Mouse (Mus musculus) cerebellum, postnatal 4 days (tissue): Measurements from ENCODE around the gene Ceacam10.
"Not testable (repeated sequence)": the region's sequence is repeated elsewhere in the genome, so short reads cannot be mapped to it uniquely, and the experiment has no call there.

Source experiments
- DNase-seq, 2 experiments: peaks; one replicate each; pipeline ENCODE4 v3.0.0; 2022; ENCODE audit warnings: low spot score in 2 of 2, mixed read lengths in 1 of 2

Ceacam10 gene

DNA sequence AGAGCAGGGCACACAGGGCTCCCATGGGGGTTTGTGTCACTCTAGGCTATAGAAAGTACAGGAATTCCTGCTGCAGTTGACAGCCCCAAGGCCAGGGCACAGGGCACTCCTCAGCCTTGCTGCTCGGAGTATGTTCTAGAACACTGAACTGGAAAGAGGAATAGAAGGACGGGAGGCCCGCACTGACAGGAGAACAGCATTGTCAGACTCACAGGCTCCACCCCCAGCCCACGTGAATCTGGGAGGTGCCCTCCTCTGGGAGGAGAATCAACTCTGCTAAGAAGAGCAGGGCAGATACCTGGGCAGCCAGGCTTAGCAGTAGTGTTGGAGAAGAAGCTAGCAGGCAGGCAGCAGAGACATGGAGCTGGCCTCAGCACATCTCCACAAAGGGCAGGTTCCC, at the start of gene Ceacam10:
TSS of gene Ceacam10 (plus strand) at position 289 of the 400 bp plus-strand sequence.
- DNase-seq: not testable (repeated sequence)

DNA sequence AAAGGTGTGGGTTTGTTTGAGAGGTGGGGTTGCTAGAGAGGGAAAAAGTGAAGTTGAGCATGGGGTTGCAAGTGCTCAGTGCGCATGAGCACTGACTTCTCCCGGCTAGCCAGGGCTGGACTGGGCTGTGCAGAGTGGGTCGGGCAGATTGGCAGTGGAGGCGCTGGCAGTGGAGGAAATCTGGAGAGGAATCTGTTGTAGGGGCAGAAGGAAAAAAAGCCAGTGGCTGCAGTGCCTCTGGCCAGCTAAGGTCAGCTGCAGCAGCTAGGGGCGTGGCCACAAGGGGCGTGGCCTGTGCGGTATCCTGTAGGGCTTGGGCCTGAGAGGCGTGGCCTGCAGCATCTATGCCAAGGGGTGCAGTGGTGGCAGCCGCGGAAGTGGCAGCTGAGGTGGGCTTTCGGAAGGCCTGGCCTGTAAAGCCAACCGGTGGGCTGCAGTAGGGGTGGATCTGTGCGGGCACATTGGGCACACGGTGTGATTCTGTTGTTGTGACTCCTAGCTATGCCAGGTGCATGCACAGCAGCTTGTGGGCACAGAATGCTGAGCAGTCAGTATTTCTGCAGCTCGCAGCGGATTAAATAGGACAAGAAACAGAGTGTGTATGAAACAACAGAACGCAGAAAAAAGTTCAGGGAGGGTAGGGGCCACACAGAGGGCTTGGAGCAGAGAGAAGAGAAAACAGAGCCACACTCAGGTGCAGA, 40.9 kb upstream of the Ceacam10 start:
- DNase-seq: peak in 1 of 2 experiments; percentile 10

DNA sequence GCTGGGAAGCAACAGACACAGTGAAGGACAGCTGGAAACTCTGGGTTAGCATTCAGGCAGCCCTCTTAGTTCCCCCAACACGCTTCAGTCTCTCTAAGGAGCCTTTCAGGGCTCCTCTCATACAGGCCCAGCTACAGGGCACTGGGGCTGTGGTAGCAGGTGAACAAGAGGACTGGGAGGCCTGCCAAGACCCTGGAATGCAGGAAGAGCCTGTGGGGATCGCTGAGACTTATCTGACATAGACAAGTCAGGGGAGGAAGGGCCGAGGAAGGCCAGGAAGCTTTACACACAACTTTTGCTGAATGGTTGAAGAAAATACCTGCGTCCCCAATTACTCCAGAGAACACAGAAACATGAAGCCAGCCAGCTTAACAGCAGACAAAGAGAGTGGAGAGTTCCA, 26.3 kb upstream of the Ceacam10 start:
- DNase-seq: no peak

DNA sequence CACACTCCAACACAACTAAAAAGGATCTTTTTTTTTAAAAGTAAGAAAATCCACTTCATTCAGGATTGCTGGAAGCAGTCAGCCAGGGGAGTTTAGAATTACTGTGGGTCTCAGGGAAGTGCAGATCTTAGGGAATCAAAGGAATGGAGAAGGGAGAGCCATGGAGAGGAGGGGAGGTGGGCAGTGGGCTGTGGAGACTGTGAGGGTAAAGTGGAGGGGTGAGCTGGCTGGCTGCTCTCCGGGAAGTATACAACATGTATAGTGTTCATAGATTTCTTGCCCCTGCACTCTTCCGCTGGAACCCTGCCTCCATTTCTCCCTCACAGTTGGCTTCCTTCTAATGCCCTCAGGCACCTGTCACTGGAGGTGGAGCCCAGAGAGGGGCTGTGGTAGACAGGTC, 25.4 kb upstream of the Ceacam10 start:
- DNase-seq: no peak

DNA sequence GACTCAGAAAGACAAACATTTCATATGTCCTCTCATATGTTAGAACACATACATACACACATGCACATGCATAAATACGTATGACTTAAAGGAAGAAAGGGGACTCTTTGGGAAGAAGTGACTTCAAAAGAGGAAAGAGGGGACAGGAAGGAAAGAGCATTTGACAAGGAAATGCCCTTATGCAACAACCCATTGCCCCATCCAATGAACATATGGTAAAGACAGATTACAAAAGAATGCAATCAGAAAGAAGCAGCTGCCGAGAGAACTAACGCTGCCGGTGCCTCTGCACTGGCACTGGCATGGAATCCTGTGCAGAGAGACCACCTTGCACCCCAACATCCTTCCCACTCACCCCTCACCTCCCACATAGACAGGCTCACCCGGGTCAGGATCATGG, 23.5 kb upstream of the Ceacam10 start:
- no peak for DNase-seq

DNA sequence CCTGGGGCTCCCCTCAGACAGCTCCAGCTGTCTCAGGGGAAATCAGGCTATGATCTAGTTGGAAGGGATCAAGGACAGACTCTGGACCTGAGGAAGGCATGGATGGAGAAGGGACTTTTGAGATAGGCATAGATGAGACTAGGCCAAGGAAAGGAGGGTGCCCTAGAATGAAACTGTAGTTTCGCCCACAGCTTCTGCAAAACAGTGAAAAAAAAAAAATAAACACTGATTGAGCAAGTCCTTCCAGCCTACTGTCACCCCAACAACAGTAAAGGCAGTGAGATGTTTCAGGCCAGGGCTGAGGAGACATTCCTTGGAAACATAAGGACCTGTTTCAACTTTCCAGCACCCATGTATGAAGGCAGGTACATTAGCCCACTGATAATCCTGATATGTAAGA, 18.5 kb upstream of the Ceacam10 start:
- DNase-seq: no peak

DNA sequence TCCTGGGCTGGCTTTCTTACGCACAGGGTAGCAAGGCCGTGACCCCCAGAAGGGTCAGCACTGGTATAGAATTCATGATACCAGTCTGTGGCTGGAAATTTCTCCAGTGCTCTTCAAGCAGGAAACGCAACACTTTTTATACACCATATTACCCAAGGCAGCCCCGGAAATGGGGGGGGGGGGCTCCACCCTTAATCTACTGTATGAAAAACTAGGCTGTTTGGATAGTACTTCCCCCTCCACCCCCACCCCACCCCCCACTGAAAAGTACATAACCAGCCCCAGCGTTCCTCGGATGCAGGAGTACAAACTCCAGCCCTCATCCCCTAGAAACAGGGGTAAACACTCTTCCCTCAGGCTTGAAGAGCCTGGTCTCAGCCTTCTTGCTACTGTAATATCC, 16.8 kb upstream of the Ceacam10 start, which contains the start of gene Cd177:
TSS of gene Cd177 (minus strand) at position 101 of the 400 bp plus-strand sequence.
- DNase-seq: no peak

DNA sequence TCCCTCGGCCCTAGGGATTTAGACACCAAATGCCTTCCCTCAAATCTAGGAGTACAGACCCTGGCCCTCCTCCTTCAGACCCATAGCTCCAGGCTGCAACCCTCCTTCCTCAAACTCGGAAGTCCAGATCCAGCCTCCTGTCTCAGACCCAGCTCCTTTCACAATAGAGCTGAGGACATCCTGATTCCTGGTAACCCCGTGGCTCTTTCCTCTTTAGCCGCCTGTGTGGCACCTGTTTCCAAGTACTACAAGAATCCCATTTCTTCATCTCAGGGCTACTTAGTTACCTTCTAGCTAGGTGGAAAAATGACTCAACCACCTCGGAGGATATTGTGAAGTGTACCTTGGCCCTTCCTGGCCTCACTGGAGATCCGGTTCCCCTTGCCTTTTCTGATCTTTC, 15.8 kb upstream of the Ceacam10 start:
- no peak for DNase-seq

DNA sequence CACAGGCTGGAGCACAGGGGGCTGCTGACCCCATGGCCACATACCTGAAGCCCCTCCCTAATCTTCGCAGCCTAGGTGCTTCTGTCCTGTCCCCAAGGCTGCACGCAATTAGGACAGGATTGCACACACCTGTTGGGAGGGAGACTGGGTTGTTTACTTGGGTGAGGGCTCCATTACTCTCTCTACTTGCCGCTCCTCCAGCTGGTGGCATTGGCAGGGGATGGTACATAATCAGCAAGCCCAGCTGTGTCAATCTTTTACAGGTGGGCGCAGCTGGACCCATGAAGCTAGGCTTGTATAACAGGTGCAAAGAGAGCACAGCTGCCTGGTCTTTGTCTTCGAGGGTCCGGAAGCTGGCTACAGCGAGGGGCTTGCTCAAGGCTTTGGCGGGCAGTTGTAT, 14.4 kb upstream of the Ceacam10 start:
- DNase-seq: no peak

DNA sequence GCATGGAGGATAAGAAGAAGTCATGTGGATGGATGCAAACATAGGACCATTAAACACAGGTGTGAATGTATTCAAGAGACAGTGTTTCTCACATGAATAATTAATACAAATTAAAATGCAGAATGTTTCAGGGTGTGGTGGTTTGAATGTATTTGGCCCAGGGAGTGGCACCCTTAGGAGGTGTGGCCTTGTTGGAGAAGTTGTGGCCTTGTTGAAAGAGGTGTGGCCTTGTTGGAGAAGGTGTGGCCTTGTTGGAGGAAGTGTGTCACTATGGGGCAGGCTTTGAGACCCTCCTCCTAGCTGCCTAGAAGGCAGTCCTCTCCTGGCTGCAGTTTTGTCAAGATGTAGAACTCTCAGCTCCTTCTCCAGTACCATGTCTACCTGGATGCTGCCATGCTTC, 5.6 kb upstream of the Ceacam10 start:
- no peak for DNase-seq

DNA sequence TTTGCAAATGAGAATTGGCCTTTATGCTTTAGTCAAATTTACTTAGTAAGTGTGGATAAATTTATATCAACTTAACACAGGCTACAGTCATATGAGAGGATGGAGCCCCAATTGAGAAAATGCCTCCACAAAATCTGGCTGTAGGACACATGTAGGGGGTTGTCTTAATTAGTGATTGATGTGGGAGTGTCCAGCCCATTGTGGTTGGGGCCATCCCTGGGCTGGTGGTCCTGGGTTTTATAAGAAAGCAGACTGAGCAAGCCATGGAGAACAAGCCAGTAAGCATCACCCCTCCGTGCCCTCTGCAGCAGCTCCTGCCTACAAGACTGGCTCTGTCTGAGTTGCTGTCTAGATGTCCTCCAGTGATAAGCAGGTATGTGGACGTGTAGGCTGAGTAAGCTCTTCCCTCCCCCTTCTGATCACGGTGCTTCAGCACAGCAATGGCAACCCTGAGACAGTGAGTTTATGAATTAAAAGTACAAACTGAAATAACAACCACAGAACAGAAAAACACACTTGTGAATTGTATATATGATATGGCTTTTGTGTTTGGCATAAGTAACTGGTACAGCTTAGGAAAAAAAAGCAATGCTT, 3.0 kb upstream of the Ceacam10 start:
- no peak for DNase-seq

DNA sequence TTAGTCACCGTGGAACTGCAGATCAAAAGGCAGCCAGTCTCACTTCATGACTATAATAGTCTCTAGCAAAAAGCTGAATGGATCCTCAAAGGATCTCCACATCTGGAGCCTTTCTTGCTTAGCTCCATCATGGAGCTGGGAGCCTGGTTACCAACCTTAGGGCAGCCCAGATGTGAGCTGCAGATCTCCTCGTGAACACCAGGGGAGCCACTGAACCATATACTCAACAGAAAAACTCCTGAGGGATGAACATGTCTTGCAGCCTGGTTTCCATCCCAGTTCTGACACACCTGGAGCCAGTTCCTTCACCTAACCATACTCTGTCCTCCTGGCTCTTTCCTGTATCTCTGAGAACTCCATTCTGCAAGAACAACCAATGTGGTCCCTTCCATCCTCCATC, 861 bp upstream of the Ceacam10 start:
- DNase-seq: no peak

DNA sequence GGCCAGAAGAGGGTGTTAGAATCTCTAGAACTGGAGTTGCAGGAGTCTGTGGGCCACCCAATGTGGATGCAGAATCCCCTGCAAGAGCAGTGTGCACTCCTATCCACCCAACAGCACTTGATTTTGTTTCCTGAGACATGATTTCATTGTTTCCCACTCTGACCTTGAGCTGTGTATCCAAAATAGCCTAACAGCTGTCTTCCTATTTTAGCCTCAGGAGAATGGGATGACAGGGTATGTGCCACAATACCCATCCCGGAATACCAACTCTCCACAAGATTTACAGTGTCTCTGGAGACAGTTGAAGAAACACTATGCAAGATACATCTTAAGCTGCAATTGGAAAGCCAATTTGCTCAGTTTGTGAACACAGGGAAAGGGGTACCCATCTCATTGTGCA, 20.9 kb downstream of the Ceacam10 start:
- DNase-seq: no peak

DNA sequence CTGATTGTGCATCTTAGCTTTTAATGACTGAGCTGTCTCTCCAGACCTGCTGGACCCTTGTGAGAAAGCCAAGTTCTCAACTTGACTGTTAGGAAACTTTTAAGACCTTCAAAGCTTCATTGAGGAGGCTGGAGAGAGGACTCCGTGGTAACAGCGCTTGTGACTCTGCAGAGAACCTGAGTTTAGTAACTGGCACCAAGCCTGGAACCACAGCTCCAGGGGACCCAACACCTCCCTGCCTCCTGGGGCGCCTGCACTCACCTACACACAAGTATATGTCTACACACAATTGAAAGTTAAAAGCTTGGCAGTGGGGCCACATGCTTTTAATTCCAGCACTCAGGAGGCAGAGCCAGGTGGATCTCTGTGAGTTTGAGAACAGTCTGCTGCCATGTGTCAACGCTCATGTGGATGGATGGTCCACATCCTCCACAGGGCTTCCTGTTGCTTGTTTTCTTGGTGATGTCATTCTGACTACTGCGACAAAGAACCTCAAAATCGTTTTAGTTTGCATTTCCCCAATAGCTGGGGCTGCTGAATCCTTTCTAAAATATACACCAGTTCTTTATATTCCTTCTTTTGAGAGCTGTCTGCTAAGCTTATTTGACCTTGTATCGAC, 25.3 kb downstream of the Ceacam10 start:
- no peak for DNase-seq

DNA sequence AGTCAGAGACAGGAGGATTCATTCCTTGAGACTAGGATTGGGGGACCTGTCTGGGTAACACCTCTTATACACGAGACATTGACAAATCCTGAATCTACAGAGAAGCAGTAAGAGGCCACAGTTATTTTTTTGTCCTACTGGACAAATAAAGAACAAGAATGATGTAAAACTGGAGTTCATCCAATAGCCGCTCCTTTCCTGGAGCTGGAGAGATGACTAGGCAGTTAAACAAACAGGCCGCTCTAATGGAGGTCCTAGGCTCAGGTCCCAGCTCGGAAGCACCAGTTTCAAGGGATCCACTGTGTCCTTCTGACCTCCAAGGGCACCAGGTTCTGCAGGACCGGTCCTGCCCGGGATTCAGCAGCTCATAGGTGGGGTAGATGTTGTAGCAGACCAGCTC, 27.8 kb downstream of the Ceacam10 start:
- no peak for DNase-seq

DNA sequence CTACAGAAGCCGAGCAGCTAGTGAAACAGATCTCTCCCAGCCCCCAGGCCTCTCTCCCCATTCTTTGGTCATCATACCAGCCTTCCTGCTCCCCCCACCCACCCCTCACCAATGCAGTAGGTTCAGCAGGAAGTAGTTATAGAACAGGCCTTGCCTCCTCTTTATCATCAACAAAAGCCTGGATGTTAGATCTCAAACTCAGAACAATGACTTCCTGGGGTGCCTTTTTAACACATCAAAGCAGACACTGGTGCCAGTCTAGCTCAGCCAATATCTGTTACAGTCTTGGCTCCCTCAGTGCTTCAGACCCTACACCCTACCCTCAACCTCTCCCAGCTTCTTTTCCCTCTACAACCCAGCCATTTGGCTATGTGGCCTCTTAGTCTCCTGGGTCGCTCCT, 32.0 kb downstream of the Ceacam10 start:
- DNase-seq: no peak

DNA sequence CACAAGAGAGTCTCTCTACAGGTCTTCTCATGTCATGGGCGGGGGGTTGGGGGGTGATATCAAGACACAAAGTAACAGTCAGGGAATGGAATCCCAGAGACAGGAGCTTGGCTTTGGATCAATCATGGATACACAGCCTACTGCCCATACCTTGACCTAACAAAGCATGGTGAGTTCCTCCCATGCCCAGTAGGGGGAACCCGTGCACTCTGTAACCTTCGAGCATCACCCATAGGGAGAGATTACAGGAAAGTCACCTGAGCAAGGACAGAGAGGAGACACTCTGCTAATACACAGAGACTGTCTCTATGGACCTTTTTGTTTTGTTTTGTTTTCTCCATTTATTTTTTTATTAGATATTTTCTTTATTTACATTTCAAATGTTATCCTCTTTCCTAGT, 40.5 kb downstream of the Ceacam10 start:
- DNase-seq: peak in 1 of 2 experiments; percentile 72

DNA sequence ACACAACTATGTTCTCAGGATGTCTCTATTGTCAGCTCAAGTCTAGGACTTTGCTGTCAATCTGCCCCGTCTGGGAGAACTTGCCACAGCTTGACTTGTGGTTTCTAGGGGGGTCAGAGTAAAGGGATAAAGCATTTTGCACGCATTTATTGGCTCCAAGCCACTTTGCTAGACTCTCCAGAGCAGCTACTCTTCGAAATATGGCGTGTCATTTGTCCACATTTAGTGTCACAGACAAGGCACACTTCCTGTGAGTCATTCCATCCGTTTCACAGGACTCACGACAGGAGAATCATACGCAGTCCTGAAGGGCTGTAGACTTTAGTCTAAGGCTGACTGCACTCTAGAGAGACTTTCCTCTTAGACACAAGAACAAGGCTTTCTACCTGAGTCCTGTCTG, 47.4 kb downstream of the Ceacam10 start:
- no peak for DNase-seq

DNA sequence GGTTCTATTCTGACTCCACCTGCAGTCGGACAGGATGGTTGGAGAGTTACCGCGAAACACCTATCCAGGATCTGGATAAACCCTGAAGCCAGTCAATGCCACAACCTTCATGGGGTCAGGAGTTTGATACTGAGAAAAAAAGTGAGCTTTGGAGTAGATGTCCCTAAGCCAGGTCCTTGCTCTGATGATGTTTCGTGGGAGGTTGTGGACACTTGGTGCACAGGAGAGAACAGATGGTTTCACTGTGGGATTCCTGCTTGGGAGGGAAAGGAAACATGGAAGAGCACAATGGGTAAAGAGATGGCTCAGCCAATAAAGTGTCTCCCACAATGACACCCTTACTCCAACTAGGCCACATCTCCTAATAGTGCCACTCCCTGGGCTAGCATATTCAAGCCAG, 50.2 kb downstream of the Ceacam10 start:
- no peak for DNase-seq
